Comparison of ENCODE assay signal across 8 mouse cellular contexts in genomic region chr11:40695103-40695502, GRCm38 (mm10). TPM values are rescaled to one million over a fixed set of nuclear protein-coding genes. Genes with fewer than 3 reads are reported as not detected.
A peak's percentile ranks its signal among the peaks of the same experiment; 100 is the strongest.
DNase-seq lines count a peak whose midpoint lies in the region; ATAC-seq and TF ChIP-seq lines count a peak whose summit lies in the region.

Gene Mat2b (minus strand): TSS chr11:40695203.

- H3K9ac ChIP-seq in midbrain, embryonic 13.5 days (replicated peaks): peak within 1 kb of the TSS; percentile 84

- peak within 1 kb of the TSS; percentile 96 for H3K27ac ChIP-seq in layer of hippocampus, adult 2 months
- peak within 1 kb of the TSS; percentile 88 for H3K27ac ChIP-seq in midbrain, embryonic 13.5 days

- H3K36me3 ChIP-seq in midbrain, embryonic 13.5 days: no peaks in the 10 kb centered on the region

- DNase-seq in layer of hippocampus, adult 2 months (ENCODE audit: low spot score in 2 of 2): no peak
- DNase-seq in layer of hippocampus, adult 9-10 months (ENCODE audit: low spot score): no peak
- no peak for DNase-seq in brain, embryonic 14.5 days (ENCODE audit: low read depth)
- DNase-seq in gonadal fat pad, adult 2 months (ENCODE audit: low read depth): no peak
- DNase-seq in layer of hippocampus, postnatal 10 days (ENCODE audit: low spot score in 2 of 2): no peak
- DNase-seq in c-Kit-positive CD71-positive TER-119-positive erythroid progenitor cells, embryonic 14.5 days (ENCODE audit: low spot score): no peak
- DNase-seq in embryo, embryonic 9.5 days (ENCODE audit: extremely low spot score): no peak

- H3K27me3 ChIP-seq in midbrain, embryonic 13.5 days: no peaks in the 10 kb centered on the region

- H3K4me2 ChIP-seq in midbrain, embryonic 13.5 days (replicated peaks): peak within 1 kb of the TSS; percentile 98

- H3K9me3 ChIP-seq in midbrain, embryonic 13.5 days: no peaks in the 10 kb centered on the region

- 90% methylated on average over 9 of the region's 9 CpGs for WGBS in midbrain, embryonic 13.5 days

- no peak for ATAC-seq in midbrain, embryonic 13.5 days

- TF ChIP-seq POLR2A in brain, embryonic 14.5 days (IDR thresholded peaks at IDR 0.05; ENCODE audit: borderline replicate concordance, extremely low read depth, insufficient read depth, insufficient read length, poor library complexity, severe bottlenecking): no peak

- peaks cover 33% of the 10 kb centered on the region for H3K4me1 ChIP-seq in midbrain, embryonic 13.5 days (replicated peaks)

- H3K4me3 ChIP-seq in layer of hippocampus, adult 2 months: peak within 1 kb of the TSS; percentile 94
- peak within 1 kb of the TSS; percentile 89 for H3K4me3 ChIP-seq in midbrain, embryonic 13.5 days (replicated peaks)

- TF ChIP-seq CTCF in layer of hippocampus, adult 2 months (conservative IDR thresholded peaks at IDR 0.05): no peak
- TF ChIP-seq CTCF in brain, embryonic 14.5 days (IDR thresholded peaks at IDR 0.05; ENCODE audit: borderline replicate concordance, extremely low read depth, insufficient read depth, insufficient read length): no peak

RNA-seq across cellular contexts. Expression of gene Mat2b, which starts in this region (rescaled TPM):
- total RNA-seq in layer of hippocampus, adult 2 months (2021): 100 to 1,000 TPM; 125 to 128 TPM
- 46.0 and 52.1 TPM in 2 replicates for polyA plus RNA-seq in brain, embryonic 14.5 days (2012; rRNA removed)
- polyA plus RNA-seq in gonadal fat pad, adult 2 months (2012; rRNA removed): 45.9 and 49.4 TPM in 2 replicates
- 10 to 100 TPM; 82.4 to 89.3 TPM for total RNA-seq in layer of hippocampus, postnatal 10 days (2021)
- polyA plus RNA-seq in midbrain, embryonic 13.5 days (2015; fragmentation: Nextera tagmentation; extraction: Ambion mirVana): 74.0 and 77.5 TPM in 2 replicates
